Mouse (Mus musculus) ES-Bruce4 (cell line): ENCODE measurements around the gene Sorcs2.

Source experiments
- CTCF ChIP-seq: IDR thresholded peaks from one replicate; pipeline ENCODE4 v1.8.1; 2011; ENCODE audit warnings: low read depth, low read length
- EP300 ChIP-seq: IDR thresholded peaks from 2 replicates; pipeline ENCODE4 v1.6.1; 2011; ENCODE audit warnings: low read depth, low read length; ENCODE audit not compliant: insufficient read depth
- POLR2A ChIP-seq: IDR thresholded peaks from one replicate; pipeline ENCODE4 v1.8.1; 2011; ENCODE audit warnings: low read length; ENCODE audit not compliant: insufficient read depth

DNA sequence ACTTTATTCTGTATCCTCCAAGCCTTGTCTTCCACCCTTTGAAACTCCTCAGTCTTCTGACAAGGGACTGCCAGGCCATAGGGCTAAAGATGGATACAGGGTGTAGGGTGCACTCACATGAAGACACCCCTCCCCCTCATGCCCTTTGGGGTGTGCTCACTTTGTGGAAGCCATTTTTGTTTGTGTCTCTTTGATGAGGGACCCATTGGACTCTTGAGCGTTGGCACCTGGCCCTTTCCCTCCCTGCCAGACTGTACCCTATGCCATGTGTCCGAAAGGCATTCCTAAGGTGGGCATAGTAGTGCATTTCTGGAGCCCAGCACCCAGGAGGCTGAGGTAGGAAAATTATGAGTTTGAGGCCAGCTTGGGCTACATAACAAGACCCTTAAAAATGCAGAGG lies 341.0 kb downstream of the Sorcs2 start:
- TF ChIP-seq POLR2A (no peak), CTCF (no peak), EP300 (no peak)
